Mouse (Mus musculus): Measurements from ENCODE around the gene Maml2. TPM values are rescaled to one million over a fixed set of nuclear protein-coding genes. Genes with fewer than 3 reads are reported as not detected.

The Maml2 gene
- polyA plus RNA-seq, 1 experiment = not detected

DNA sequence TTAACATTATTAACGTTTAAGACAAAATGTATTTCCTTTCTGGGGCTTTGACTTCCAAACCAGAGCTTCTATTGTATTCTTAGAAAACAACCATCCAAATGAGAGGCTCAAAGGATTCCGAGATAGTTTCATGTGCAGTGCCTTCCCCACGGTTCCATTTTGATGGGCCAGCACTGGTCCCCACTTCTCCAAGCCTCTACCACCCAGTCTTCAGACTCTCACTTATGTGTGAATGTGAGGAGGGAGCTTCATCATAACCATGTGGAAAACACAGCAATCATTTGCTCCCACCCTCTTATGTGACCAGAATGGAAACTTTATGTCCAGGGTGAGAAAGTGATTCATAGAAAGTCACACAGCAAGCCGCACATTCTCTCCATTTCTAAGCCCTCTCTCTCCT is 354.1 kb downstream of the Maml2 start:
- H3K4me3 ChIP-seq (ENCODE audit: insufficient read depth, low read depth, low read length) = no peak overlapping the region
- H3K27ac ChIP-seq (ENCODE audit: insufficient read depth, low read depth, low read length) = no peak overlapping the region
- 75% methylated on average over 4 of the region's 4 CpGs for WGBS
- TF ChIP-seq CTCF (IDR thresholded peaks at IDR 0.05; ENCODE audit: insufficient read depth, low read depth, low read length) (no peak), POLR2A (IDR thresholded peaks at IDR 0.05; ENCODE audit: insufficient read depth, low read depth, low read length) (no peak)
- no peaks in the 10 kb centered on the region for H3K4me1 ChIP-seq (ENCODE audit: control insufficient read depth, insufficient read depth, low read length)

DNA sequence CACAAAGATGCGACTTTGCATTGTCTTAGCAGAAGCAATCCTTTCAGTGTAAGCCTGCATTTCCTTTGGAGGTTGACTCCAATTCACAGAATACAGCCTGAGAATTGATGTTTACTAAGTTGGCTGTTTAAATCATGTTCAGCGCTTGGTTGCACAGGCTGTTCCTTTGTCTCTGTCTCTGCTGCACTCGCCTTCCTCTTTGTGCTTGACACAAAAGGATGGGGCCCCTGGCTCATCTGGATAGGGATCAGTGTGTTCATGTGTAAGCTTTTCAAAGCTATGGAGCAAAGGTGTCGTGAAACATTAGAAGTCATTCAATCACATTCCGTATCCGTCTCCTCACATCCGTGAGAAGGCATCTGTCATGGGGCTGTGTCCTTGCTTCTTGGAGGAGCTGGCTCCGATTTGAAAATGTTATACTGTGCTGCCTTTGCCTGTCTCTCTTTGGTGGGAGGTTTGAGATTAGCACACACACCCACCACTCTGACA is 354.7 kb downstream of the Maml2 start:
- TF ChIP-seq POLR2A (IDR thresholded peaks at IDR 0.05; ENCODE audit: insufficient read depth, low read depth, low read length) (no peak), CTCF (IDR thresholded peaks at IDR 0.05; ENCODE audit: insufficient read depth, low read depth, low read length) (no peak)

DNA sequence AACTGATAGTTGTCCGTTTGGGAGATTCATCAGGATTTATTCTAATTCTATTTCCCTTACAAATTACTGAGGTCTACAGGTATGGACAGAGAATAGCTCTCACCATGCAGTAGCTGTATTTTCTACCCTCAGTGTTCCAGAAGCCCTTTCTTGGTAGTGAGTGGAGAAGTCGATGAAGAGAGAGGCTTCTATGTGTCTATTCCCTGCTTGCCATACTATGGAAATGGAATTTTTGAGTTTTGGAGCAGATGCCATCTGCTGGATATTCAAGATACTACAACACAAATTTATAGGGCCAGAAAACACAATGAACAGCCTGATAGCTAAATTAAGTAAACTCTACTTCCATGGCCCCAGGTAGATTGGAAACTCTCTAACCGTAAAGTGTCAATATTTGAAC is 355.2 kb downstream of the Maml2 start:
- WGBS = 28% methylated on average over 3 of the region's 3 CpGs
- Histone ChIP-seq H3K4me1 (ENCODE audit: control insufficient read depth, insufficient read depth, low read length) (no peaks in the 10 kb centered on the region), H3K4me3 (ENCODE audit: insufficient read depth, low read depth, low read length) (no peak overlapping the region), H3K27ac (ENCODE audit: insufficient read depth, low read depth, low read length) (no peak overlapping the region)
- TF ChIP-seq CTCF (IDR thresholded peaks at IDR 0.05; ENCODE audit: insufficient read depth, low read depth, low read length) (no peak), POLR2A (IDR thresholded peaks at IDR 0.05; ENCODE audit: insufficient read depth, low read depth, low read length) (no peak)

More for the DNA sequence above, 354.7 kb downstream of the Maml2 start:
- 55% methylated on average over 8 of the region's 8 CpGs for WGBS
- no peak overlapping the region for H3K4me3 ChIP-seq (ENCODE audit: insufficient read depth, low read depth, low read length)
- no peak overlapping the region for H3K27ac ChIP-seq (ENCODE audit: insufficient read depth, low read depth, low read length)
- no peaks in the 10 kb centered on the region for H3K4me1 ChIP-seq (ENCODE audit: control insufficient read depth, insufficient read depth, low read length)

DNA sequence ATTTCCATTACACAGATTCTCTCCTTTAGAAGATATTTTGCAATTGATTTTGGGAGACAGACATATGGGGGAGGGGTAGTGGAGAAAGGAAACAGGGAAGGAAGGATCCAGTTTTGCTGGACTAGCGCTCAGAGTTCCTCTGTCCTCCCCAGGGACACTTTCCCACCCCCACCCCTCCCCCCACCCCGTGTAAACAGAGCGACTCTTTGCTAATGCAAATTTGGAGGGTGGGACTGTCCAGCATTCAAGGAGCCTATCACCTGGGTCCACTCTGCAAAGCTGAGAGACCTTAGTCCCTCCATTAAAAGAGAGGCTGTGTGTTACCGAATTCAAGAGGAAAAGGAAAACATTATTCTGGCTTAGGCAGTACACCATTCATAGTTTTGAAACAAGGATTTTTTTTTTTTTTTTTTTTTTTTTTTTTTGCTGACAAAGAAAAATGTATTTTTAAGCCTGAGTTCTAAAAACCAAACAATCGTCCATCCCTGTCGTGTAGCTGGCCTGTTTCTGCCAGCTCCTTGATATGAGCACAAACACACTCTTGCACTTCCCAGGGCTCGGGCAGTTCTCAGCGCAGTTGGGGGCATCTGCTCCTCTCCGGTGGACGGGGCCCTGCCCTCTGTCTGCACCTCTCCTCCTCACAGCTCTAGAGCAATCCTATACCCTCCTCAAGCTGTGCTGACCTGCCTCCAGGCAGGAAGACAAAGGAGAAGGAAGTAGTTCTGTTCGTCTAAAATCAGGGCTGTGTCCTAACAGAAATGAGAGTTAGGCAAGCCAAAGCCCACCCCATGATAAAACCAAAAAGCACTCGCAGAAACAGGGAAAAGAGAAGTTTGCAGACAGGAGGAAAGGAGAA is 364.2 kb downstream of the Maml2 start:
- Histone ChIP-seq H3K4me3 (ENCODE audit: insufficient read depth, low read depth, low read length) (no peak overlapping the region), H3K4me1 (ENCODE audit: control insufficient read depth, insufficient read depth, low read length) (peaks cover 2% of the 10 kb centered on the region; the same call in 1 of the 2 replicates), H3K27ac (ENCODE audit: insufficient read depth, low read depth, low read length) (0 out of 2 replicates have a peak overlapping the region, but pooled peaks have one; percentile 51)
- WGBS = 28% methylated on average over 12 of the region's 12 CpGs
- no peak for TF ChIP-seq CTCF (IDR thresholded peaks at IDR 0.05; ENCODE audit: insufficient read depth, low read depth, low read length)
- no peak for TF ChIP-seq POLR2A (IDR thresholded peaks at IDR 0.05; ENCODE audit: insufficient read depth, low read depth, low read length)

DNA sequence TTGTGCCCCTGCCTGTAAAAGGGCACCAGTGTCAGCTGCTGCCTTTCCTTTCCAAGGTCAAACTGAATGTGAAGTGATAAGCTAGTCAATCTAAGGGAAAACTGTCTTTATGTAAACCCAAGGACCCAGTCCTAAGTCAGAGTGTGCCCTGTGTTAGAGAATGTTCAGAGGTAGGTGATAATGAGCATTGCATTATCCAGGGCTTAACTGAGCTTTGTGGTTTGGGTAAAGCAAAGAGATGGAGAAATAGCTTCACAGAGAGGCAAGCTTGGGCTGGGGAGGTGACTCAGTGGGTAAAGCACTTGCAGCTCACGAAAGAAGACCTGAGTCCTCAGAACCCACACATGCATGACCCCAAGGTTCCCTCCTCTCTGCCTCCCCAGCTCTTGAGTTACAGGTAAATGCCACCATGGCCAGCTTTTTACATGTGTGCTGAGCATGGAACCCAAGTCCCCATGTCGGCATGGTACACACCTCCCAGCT is 367.8 kb downstream of the Maml2 start:
- peaks cover 6% of the 10 kb centered on the region for H3K4me1 ChIP-seq (ENCODE audit: control insufficient read depth, insufficient read depth, low read length)
- no peak overlapping the region for H3K4me3 ChIP-seq (ENCODE audit: insufficient read depth, low read depth, low read length)
- WGBS = 86% methylated on average over 2 of the region's 2 CpGs
- TF ChIP-seq CTCF (IDR thresholded peaks at IDR 0.05; ENCODE audit: insufficient read depth, low read depth, low read length) (no peak), POLR2A (IDR thresholded peaks at IDR 0.05; ENCODE audit: insufficient read depth, low read depth, low read length) (no peak)
- H3K27ac ChIP-seq (ENCODE audit: insufficient read depth, low read depth, low read length) = no peak overlapping the region

DNA sequence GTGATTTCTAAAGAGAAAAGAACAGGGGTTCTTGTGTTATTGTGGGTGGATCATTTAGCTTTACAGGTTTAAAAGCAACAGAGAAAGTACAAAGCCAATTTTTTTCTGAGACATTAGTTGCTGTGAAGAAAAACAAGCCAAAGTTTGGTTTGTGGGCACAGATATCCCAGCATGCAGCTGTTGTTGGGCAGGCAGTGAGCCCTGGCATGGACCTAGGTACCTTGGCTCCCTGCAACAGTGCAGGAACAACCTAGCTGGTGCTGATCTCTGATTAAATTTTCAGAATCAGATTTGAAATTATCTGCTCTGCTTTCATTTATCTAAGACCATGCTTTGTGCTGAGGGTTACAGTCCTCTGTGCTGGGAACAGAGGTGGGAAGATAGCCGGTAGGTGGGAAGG is 370.2 kb downstream of the Maml2 start:
- H3K27ac ChIP-seq (ENCODE audit: insufficient read depth, low read depth, low read length) = no peak overlapping the region
- WGBS = 93% methylated on average over 1 of the region's 1 CpGs
- H3K4me3 ChIP-seq (ENCODE audit: insufficient read depth, low read depth, low read length) = no peak overlapping the region
- no peak for TF ChIP-seq POLR2A (IDR thresholded peaks at IDR 0.05; ENCODE audit: insufficient read depth, low read depth, low read length)
- no peak for TF ChIP-seq CTCF (IDR thresholded peaks at IDR 0.05; ENCODE audit: insufficient read depth, low read depth, low read length)
- peaks cover 4% of the 10 kb centered on the region for H3K4me1 ChIP-seq (ENCODE audit: control insufficient read depth, insufficient read depth, low read length)

DNA sequence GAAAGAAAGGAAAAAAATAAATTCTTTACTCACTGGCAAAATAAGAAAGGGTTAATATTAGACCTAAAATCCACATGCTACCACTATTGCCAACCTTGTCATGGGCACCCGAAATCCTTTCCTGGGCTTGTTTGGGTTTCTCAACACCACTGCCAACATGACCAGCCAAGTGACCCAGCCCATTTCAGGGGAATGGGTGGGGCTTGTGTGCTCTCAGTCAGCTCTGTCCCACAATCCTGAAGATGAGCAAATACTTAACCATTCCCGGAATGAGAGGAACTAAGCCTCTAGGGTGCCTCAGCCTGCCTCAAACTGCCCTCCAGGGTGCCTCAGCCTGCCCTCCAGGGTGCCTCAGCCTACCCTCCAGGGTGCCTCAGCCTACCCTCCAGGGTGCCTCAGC is 371.0 kb downstream of the Maml2 start:
- Histone ChIP-seq H3K27ac (ENCODE audit: insufficient read depth, low read depth, low read length) (no peak overlapping the region), H3K4me1 (ENCODE audit: control insufficient read depth, insufficient read depth, low read length) (peaks cover 4% of the 10 kb centered on the region), H3K4me3 (ENCODE audit: insufficient read depth, low read depth, low read length) (no peak overlapping the region)
- TF ChIP-seq POLR2A (IDR thresholded peaks at IDR 0.05; ENCODE audit: insufficient read depth, low read depth, low read length) (no peak), CTCF (IDR thresholded peaks at IDR 0.05; ENCODE audit: insufficient read depth, low read depth, low read length) (no peak)
- 61% methylated on average over 2 of the region's 2 CpGs for WGBS

DNA sequence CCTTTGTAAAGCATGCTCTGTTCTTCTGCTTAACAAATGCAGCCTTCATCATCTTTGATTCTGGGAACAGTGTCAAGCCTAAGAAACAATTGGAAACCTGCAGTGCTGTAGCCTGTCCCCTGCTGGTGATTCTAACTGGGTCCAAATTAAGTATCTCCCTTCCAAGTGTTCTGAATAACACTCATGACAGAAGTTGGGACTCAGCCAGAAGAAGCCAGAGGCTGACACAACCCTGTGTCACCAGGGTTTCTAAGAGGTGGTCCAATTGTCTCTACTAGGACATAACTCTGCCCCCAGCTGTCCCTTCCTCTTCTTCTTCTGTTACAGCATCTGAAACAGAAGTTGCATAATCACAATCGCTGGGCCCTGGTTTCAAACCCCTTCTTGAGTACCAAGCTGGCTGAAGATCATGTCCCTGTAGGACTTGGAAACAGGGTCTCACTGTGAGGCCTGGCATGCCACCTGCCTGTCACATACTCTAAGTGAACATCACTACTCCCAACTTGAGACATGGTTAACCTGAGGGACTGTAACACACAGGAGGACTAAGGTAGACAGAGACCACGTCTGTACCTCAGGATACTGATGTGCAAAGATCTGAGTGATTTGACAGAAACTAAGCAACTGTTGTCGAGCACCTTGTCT is 373.5 kb downstream of the Maml2 start:
- H3K4me3 ChIP-seq (ENCODE audit: insufficient read depth, low read depth, low read length) = no peak overlapping the region
- TF ChIP-seq CTCF (IDR thresholded peaks at IDR 0.05; ENCODE audit: insufficient read depth, low read depth, low read length) (no peak), POLR2A (IDR thresholded peaks at IDR 0.05; ENCODE audit: insufficient read depth, low read depth, low read length) (no peak)
- H3K4me1 ChIP-seq (ENCODE audit: control insufficient read depth, insufficient read depth, low read length) = peaks cover 4% of the 10 kb centered on the region
- WGBS = 70% methylated on average over 3 of the region's 3 CpGs
- H3K27ac ChIP-seq (ENCODE audit: insufficient read depth, low read depth, low read length) = peak overlapping the region; percentile 70

DNA sequence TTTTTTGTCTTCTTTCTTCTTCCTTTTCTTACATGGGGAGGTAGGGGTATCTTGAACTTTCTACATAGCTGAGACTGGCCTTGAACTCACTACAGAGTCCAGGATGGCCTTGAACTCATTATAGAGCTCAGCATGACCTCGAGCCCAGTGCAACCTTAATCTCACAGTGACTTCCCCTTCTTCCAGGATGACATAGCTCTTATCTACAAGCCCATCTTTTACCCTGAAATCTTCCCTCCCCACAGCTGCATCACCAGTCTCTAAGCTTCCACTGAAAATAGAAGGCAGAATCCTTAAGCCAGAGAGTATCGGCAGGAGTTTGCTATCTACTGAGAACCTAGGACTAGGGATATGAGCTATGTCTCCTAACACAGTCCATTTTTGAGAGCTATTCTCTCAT is 375.5 kb downstream of the Maml2 start:
- no peak overlapping the region for H3K4me3 ChIP-seq (ENCODE audit: insufficient read depth, low read depth, low read length)
- peaks cover 4% of the 10 kb centered on the region for H3K4me1 ChIP-seq (ENCODE audit: control insufficient read depth, insufficient read depth, low read length)
- 63% methylated on average over 2 of the region's 2 CpGs for WGBS
- TF ChIP-seq POLR2A (IDR thresholded peaks at IDR 0.05; ENCODE audit: insufficient read depth, low read depth, low read length) = no peak
- TF ChIP-seq CTCF (IDR thresholded peaks at IDR 0.05; ENCODE audit: insufficient read depth, low read depth, low read length) = no peak
- no peak overlapping the region for H3K27ac ChIP-seq (ENCODE audit: insufficient read depth, low read depth, low read length)
